Mouse (Mus musculus): ENCODE measurements around the gene Ccnjl. TPM values are rescaled to one million over a fixed set of nuclear protein-coding genes. Genes with fewer than 3 reads are reported as not detected.

Ccnjl gene
- total RNA-seq (2021), result 1 to 10 TPM; 2.3 to 3.5 TPM

- peak; percentile 16 for DNase-seq (ENCODE audit: low spot score)
- intact Hi-C loops (cut with DNase I), result loop anchor here (5.0 kb wide), 1 partner anchor 38 kb away; no protein-coding TSS in a partner anchor
These were observed at the start of gene Ccnjl for GRCm38 (mm10) chr11:43528683-43529499. TSS of gene Ccnjl (plus strand) at chr11:43528784.

- intact Hi-C loops (cut with DNase I), result no loop called here
- no peak for DNase-seq (ENCODE audit: low spot score)
These were observed 49.2 kb upstream of the Ccnjl start for GRCm38 (mm10) chr11:43479376-43479775.

- intact Hi-C loops (cut with DNase I), result no loop called here
- DNase-seq (ENCODE audit: low spot score), result no peak
These were observed 48.0 kb upstream of the Ccnjl start for GRCm38 (mm10) chr11:43480561-43480960.

DNA sequence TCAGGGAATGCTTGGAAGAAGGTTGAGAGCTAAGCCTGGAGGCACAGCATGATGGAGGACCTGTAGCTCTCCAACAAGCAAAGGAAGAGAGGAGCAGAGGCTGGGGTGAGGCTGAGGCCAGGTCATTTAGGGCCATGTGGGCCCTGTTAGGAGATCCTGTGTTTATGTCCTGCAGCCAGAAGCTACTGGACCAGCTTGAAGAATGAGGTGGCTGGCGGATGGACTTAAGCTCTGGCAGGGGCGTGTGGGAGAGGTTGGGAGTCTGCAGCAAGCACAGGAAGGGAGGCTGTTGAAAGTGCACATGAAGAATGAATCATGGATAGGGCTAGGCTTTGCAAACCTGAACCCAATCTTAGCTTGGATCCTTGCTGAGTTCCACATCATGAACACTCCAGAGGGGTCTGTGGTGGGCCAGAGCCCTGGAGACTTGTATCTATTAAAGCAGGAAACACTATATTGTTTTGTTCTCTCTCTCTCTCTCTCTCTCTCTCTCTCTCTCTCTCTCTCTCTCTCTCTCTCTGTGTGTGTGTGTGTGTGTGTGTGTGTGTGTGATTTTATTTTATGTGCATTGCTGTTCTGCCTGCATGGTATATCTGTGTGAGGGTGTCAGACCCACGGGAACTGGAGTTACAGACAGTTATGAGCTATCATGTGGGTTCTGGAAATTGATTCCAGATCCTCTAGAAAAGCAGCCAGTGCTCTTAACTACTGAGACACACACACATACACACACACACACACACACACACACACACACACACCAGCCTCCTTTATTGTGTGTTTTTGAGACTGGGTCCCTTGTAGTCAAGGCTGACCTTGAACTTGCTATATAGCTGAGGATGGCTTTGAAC lies 46.7 kb upstream of the Ccnjl start:
- DNase-seq (ENCODE audit: low spot score), result peak; percentile 28
- intact Hi-C loops (cut with DNase I), result no loop called here

DNA sequence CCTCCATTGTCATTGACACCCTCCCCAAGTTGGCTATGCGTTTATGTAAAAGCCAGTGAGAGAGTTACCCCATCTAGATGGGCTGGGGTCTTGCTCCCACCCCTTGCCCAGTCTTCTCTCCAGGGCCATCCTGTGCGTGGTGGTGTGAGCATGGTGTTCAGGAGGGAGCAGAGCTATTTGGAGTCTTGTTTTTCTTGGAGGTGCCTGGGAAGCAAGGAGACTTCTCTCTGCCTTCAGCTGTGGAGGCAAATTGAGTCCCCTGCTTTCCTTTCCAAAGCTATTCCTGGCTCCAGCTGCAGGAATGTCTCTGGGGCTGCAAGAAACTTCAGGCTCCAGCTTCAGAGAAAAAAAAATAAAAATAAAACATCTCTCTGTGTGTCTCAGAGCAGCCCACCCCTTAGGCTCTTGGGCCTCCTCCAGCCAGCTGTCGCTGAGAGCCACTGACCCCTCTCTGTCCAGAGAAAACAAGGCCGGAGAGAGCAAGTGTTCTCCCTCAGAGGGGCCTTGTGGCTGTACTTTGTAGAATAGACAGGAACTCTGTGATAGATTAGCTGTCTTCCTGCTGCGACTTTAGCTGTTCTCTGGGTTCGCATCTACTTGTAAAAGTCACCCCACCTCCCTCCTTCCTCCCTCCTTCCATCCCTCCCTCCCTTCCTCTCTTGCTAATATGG lies 45.3 kb upstream of the Ccnjl start:
- peak; percentile 52 for DNase-seq (ENCODE audit: low spot score)
- intact Hi-C loops (cut with DNase I), result no loop called here

DNA sequence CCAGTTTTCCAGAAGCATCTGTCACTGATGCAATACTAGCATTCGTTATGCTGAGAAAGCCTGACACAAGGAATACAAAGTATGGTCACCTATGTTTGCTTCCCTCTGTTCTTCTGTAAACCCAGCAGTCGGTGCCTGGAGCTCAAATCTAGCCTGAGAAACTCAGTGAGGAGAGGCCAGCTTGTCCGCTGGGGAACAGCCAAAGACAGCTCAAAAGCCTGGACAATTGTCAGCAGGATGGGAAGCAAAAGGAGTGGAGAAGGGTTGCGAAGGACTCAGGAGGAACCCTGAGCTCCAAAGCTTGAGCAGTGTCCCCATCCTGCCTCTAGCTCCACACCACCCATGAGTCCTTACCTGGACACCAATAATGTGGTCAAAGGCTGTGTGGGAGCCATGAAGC lies 44.5 kb upstream of the Ccnjl start:
- intact Hi-C loops (cut with DNase I), result no loop called here
- no peak for DNase-seq (ENCODE audit: low spot score)

DNA sequence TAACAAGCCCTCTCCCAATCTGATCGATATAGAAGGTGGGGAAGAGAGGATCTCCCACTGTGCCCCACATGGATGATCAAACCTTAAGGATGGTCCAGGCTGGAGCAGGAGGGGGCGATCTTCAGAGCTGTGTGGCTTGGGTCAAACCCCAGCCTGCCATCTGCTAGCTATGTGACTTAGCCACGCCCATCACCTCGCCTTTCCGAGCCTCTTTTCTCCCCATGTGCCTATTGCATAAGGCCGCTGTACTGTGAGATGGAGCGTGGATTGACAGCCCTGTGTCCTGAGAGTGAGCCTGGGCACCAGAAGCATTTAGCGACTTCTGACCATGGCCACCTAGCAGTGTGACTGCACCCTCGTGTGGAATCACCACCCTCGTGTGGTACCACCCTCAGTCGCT lies 43.9 kb upstream of the Ccnjl start:
- no peak for DNase-seq (ENCODE audit: low spot score)
- intact Hi-C loops (cut with DNase I), result no loop called here

DNA sequence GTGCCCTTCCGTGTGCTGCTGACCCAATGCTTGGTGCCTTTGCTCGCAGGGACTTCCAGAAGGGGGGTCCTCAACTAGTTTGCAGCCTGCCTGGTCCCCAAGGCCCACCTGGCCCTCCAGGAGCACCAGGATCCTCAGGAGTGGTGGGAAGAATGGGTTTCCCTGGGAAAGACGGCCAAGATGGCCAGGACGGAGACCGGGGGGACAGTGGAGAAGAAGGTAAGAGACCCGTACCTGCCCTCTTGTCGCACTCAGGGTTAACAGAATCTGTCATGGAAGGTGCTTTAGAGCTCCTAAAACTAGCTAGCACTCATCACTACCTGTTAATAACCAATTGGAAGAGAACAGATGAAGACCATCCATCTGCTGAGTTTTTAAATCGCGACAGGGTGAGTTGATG lies 42.7 kb upstream of the Ccnjl start:
- DNase-seq (ENCODE audit: low spot score), result no peak
- intact Hi-C loops (cut with DNase I), result no loop called here

DNA sequence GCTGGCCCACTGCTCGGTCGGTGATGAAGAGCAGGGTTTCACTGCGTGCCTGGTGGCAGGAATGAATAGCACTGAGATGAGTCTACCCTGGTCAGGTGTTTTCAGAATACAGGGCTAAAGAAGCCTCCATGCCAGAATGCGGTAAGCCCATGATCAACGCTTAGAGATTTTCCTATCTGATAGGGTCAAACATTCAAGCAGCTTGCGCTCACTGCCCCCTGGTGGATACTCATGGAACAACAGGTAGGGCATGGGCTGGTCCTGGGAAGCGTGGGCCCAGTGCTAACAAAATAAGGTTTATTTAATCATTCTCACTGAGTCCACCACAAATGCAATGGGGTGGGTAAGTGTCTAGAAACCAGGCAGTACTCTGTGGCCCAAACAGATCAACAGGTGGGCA lies 35.9 kb upstream of the Ccnjl start:
- intact Hi-C loops (cut with DNase I), result loop anchor here (1.0 to 10.0 kb wide), 3 partner anchors 40 to 962 kb away; no protein-coding TSS in a partner anchor
- DNase-seq (ENCODE audit: low spot score), result no peak

DNA sequence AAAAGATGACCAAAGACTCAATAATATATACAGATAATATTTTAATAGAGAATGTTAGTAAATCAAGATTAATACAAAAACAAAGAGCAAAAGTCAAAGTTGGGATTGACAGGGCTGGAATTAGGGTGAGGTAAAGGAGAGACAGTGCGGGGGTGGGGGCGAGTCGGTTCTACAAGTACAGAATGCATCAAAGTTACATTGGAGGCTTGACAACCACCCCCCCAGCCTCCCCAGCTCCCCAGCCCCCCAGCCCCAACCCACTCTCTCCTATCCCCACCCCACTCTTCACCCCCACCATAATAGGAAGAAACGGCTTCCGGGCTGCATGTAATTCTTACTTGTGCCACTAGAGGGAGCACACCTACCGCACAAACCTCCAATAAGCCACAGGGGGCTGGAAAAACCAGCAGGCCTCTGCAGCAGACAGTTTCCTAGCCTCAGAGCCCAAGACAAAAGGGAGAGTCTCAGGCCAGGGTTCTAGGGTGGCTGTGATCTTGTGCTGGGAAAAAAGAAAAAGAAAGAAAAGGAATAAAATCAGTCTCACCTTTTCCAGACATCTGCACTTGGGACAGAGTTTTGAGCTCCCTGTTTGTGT lies 34.7 kb upstream of the Ccnjl start:
- intact Hi-C loops (cut with DNase I), result loop anchor here (1.0 to 10.0 kb wide), 5 partner anchors 63 to 961 kb away; no protein-coding TSS in a partner anchor
- peak; percentile 22 for DNase-seq (ENCODE audit: low spot score)

- intact Hi-C loops (cut with DNase I), result loop anchor here (2.0 to 10.0 kb wide), 4 partner anchors 62 to 960 kb away; no protein-coding TSS in a partner anchor
- no peak for DNase-seq (ENCODE audit: low spot score)
These were observed 33.5 kb upstream of the Ccnjl start for GRCm38 (mm10) chr11:43495037-43495436.

DNA sequence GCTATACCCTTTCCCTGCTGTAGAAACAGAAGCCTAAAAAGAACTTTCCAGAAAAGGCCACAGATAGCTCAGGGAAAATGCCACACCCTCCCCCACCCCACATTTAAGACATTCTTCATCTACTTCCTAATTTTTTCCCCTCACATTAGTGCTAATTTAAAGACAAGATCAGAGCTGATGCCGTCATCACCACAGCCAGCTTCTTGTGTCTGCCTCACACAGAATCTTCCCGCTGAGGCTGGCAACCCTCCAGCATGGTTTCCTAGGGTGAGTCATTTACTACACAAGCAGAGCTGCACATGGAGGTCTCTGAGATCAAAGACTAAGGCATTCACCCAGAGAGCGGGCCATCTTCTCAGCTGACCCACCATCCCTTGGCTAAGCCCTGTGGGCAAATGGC lies 33.1 kb upstream of the Ccnjl start:
- DNase-seq (ENCODE audit: low spot score), result no peak

DNA sequence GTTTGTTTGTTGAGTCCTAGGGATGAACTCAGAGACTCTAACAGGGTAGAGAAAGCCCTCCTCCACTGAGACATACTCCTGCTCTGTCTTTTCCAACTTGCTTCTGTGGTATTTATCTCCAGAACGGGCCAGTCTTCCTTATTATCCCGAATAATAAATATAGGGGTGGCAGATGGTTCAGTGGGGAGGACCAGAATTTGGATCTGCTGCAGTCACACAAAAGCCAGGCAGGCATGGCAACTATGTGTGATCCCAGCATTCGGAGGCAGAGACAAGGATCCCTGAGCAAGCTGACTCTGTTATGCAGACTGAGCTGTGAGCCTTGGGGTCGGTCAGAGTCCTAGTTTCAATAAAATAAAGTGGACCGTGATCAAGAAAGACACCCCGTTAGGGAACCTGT lies 27.3 kb upstream of the Ccnjl start:
- DNase-seq (ENCODE audit: low spot score), result no peak
- intact Hi-C loops (cut with DNase I), result no loop called here

More for the DNA sequence above, 33.1 kb upstream of the Ccnjl start:
- intact Hi-C loops (cut with DNase I), result loop anchor here (2.0 to 10.0 kb wide), 4 partner anchors 61 to 959 kb away; no protein-coding TSS in a partner anchor

GRCm38 (mm10) chr11:43505188-43505587 lies 23.4 kb upstream of the Ccnjl start:
- intact Hi-C loops (cut with DNase I), result no loop called here
- no peak for DNase-seq (ENCODE audit: low spot score)

DNA sequence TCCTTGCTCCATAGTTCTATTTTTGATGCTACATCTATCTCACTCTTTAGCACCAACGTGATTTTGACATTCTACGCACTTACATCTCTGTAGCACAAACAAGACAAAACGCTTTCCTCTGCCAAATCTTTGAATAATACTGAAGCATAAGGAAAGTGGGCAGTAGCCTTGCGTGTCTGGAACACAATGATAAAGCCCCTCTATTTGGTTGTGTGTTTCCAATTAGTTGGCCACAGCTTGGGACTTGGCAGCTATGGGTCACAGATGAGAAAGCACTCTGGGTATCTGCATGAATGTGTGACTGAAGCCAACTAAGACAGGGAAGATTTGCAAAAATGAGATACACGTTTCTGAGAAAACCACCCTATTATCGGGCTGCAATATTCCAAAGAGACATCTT lies 20.6 kb upstream of the Ccnjl start:
- no peak for DNase-seq (ENCODE audit: low spot score)
- intact Hi-C loops (cut with DNase I), result no loop called here

- intact Hi-C loops (cut with DNase I), result no loop called here
- DNase-seq (ENCODE audit: low spot score), result no peak
These were observed 18.7 kb upstream of the Ccnjl start for GRCm38 (mm10) chr11:43509878-43510277.

DNA sequence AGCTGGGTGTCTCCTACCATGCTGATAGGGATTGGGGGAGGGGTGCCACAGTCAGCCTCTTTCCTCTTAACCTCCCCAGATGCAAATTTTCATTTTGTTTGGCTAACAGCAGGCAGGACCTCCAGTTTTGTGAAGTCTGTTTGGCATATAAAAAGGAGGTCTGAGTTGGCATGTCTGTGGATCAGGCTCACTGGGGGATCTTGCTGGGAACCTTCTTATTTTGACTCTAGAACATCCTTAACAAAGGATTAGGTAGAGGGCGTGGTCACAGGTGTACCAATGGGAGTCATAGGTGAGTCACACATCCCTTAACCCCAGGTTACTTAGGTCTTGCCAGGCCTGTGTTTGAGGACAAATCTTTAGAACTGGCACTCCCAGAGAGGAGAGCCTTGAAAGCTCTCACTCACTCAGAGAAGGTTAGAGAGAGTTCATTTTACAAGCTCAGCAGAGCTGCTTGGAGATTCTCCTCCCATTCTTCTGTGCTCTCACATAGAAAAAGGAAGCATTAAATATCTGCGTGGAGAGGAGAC lies 15.9 kb upstream of the Ccnjl start:
- DNase-seq (ENCODE audit: low spot score), result no peak
- intact Hi-C loops (cut with DNase I), result no loop called here

- intact Hi-C loops (cut with DNase I), result no loop called here
- no peak for DNase-seq (ENCODE audit: low spot score)
These were observed 12.1 kb upstream of the Ccnjl start for GRCm38 (mm10) chr11:43516344-43517021.

DNA sequence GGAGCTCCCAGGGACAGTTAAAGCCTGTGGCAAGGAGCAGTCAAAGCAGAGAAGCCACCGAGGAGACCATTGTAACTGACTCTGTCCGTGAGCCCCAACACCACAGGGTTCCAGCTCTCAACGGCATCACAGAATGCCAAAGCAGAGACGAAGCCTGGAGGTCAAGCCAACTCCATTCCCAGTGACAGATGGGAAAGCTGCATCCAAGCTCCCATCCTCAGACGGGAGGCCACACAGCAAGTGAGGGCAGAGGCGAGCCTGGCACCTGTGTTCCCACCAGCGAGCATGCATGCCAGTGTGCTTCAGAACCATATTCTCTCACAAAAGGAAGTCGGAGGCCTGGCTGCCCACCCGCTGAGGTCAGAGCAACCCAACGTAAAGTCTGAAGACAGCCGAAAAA lies 10.9 kb upstream of the Ccnjl start:
- intact Hi-C loops (cut with DNase I), result no loop called here

More for the DNA sequence above, 10.9 kb upstream of the Ccnjl start:
- DNase-seq (ENCODE audit: low spot score), result no peak
